Mouse (Mus musculus) heart, postnatal 0 days (tissue): ENCODE measurements around the gene B3gnt2.
A peak's percentile ranks its signal among the peaks of the same experiment; 100 is the strongest.

Experiments
- CTCF ChIP-seq: IDR thresholded peaks from 2 replicates; pipeline ENCODE4 v1.5.1; 2016; ENCODE audit warnings: antibody characterized with exemption, control low read depth, low read depth
- EP300 ChIP-seq: IDR thresholded peaks from 2 replicates; pipeline ENCODE4 v1.6.1; 2016; ENCODE audit warnings: antibody characterized with exemption, low read depth

- TF ChIP-seq EP300 (no peak), CTCF (peak; percentile 29)
Measured at GRCm38 (mm10) chr11:22710596-22710995, 150.2 kb downstream of the B3gnt2 start.
